Mouse (Mus musculus) layer of hippocampus, postnatal 10 days (tissue): ENCODE data around the gene Ube2g2. TPM values are rescaled to one million over a fixed set of nuclear protein-coding genes. Genes with fewer than 3 reads are reported as not detected.
"Not testable (repeated sequence)": the region's sequence is repeated elsewhere in the genome, so short reads cannot be mapped to it uniquely, and the experiment has no call there.

Experiments
- DNase-seq, 2 experiments: peaks; one replicate each; pipeline ENCODE4 v3.0.0; 2021; ENCODE audit warnings: low spot score in 2 of 2
- total RNA-seq, 2 experiments: library from RNA; stranded (reverse); gene quantifications; 2 replicates each; pipeline ENCODE4 v1.2.3; 2021

Ube2g2 gene
- total RNA-seq, 2 experiments from 2014 or later = 46.6 to 54.3 TPM

DNA sequence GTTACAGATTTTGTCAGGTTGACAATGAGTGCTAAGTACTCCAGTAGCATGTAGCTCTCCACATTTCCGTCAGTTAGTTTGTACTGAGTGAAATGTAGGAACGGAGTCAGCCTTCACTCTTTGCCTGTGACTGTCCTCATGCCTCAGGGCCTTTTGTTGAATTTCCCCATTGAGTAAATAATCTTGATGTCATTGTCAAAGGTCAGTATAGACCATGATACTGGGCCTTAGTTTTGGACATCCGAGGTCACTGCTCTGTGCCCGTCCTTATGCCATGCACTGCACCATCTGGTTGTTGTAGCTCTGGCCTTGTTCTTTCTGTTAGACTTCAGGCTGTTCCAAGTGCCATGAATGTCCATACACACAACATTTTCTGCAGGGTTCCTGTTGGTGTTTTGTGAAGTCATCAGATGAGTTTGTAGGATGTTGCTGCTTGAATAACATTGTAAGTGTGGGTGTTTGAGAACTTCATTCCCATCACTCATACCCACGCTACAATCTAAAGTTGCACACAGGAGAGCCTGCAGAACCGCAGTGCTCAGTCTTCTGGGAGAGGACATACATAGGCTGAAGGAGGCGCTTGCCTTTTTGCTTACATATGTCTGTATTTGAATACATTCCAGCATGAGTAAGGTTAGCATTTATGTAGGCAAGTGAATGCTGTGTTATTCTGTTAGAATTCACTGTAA lies 14.3 kb downstream of the Ube2g2 start:
- no peak for DNase-seq

DNA sequence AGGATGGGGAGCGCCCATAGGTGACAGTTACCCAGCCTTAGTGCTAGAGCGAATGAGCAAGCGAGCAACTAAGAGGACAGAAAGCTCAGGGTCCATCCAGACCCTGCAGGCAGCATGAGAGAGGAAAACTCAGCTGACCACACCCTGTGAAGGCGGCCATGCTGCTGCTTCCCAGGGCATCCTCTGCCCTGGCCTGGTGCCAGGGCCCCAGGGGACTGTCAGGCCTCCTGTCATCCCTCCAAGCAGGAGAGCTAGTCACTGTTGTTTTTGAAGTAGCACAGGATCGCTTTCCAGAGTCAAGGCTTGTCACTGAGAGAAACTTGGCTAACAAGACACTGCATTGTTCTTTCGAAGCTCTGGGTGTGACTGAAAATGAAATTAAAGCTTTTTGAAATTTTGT lies 16.9 kb downstream of the Ube2g2 start:
- DNase-seq = no peak

DNA sequence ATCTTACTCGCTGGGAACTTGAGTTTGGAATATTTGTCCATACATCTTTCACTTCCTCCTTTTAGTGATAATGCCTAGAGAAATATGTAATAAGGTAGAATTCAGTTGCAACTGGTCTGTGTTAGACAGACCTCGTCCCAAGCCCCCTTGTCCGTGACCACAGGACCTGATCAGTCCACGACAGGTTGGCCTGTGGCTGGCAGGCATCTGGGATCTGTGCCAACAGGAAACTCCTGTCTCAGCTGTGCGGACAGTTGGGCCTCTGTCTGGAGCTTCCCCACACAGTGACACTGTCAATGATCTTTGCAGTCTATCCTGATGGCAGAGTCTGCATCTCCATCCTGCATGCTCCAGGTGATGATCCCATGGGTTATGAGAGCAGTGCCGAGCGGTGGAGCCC lies 21.1 kb downstream of the Ube2g2 start:
- DNase-seq = no peak

DNA sequence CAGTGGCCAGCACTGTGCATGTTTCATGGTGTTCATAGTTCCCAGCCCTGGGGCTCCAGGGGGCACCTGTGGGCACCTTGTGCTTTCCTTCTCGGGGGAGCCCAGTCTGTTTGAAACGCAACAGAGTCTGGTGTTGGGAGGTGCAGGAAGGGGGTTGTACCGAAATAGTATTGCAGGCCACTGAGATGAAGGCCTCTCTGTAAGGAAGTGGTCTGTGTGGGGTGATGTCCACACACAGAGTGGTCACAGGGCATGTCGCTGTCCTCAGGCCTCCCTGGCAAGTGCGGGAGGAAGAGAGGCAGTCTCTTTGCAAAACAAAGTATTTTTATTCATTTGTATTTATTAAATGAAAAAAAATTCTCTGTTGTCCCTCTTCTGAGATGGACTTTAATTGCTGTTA lies 23.5 kb downstream of the Ube2g2 start:
- DNase-seq = no peak

DNA sequence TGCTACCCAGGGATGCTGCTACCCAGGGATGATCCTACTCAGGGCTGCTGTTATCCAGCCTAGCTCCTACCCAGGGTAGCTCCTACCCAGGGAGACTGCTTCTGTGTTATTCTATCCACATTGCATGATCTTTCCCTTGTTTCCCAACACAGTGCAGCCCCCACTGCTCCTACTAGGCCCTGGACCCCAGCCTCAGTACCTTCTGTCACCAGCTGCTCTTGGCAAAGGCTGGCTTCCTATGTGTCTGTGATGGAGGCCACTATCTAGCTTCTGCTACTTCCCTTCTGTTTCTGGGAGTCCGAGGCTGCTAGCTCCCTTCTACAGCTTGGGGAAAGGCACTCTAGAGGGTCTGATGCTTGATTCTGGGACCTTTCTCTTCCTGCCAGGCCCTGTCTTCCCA lies 25.4 kb downstream of the Ube2g2 start:
- DNase-seq = no peak

DNA sequence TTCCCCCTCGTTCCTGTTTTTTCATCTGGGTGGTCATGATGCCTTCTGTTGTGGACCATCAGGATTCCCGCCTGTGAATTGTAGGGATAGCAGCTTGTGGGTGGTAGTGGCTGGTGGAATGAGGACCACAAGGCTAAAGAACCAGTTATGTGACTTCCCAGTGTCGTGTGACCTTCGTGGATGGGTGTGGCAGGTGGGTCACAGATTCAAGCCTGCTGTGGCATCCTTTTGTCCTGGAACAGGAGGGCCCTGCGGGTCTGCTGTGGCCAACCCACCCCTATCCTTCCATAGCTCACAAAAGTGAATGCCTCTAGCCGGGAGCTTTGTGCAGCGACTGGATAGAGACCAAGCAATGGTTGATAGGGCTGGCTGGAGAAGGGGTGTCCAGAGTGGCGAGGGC lies 25.8 kb downstream of the Ube2g2 start:
- DNase-seq = no peak

DNA sequence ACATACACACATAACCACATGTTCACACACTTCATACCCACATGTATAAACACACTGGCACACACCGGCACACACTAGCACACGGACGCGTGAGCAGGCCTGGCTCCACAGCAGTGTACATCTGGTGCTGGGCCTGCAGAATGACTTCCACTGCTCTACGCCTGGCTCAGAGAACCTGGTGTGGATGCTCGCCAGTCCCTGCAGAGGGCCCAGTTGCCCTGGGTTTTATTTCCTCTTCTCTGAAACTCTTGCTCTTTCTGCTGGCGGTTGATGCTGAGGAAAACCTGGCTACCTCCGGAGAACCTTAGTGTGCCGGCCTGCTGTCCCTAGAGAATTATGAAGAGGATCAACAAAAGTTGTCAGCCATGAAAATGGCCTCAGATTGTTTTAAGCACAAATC lies 30.0 kb downstream of the Ube2g2 start:
- no peak for DNase-seq

DNA sequence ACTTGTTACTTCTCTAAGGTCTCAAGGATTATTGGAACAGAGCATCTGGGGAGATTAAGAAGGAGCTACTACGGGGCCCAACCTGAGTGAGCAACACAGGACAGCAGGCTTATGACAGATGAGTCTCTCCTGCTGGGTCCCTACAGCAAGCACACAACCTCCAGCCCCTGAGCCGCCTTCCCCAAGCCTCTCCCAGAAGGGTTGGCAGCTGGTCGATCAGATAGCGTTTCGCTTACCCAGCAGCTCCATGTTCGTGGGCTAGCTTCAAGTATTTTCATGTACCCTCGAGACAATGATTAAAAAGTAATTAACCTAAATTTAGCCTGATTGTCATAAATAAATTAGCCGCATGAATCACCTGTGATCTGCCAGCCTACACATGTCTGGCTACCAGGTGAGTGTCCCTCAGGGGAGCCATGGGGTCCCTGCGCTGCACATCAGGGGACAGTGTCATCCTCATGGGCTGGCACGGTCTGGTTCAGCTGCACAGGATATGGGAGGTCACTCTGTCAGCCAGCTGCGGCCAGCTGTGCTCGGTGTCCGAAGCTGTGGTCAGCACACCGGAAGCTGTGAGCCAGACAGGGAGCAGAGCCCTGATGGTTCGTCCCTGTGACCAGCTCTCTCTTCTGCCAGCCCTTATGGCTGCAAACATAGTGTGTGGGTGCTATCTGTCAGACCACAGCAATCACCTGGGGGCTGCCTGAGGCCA lies 36.4 kb downstream of the Ube2g2 start:
- no peak for DNase-seq

DNA sequence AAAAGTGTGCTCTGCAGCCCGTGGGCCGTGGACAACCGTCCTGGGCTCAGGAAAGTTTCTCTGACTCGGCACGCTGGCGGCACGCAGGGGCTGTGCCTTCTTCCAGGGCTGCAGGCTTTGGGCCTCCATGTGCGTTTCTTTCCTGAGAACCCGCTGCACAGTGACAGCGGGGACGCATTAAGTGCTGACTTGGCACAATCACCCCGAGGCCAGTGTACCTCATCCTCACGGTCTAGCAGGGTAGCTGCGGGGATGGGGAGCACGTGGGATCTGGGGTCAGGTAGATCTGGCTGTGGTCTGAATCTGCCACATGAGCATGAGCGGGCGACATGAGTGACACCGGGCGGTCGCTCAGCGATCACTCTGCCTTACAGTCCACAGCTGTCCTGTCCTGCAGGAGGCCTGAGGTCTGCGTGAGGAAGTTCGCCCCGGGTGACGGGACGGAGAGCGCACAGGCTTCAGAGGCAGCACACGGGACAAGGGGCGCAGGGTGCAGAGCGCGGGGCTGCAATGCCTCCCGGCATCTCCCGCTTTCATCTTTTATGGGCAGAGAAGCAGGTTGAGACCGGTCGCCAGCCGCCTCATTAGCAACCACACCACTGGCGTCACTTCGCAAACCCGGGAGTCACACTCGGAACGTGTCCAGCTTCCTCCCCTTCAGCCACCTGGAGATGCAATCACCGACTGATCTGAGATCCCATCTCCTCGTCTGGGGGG lies 42.0 kb downstream of the Ube2g2 start:
- DNase-seq = no peak

DNA sequence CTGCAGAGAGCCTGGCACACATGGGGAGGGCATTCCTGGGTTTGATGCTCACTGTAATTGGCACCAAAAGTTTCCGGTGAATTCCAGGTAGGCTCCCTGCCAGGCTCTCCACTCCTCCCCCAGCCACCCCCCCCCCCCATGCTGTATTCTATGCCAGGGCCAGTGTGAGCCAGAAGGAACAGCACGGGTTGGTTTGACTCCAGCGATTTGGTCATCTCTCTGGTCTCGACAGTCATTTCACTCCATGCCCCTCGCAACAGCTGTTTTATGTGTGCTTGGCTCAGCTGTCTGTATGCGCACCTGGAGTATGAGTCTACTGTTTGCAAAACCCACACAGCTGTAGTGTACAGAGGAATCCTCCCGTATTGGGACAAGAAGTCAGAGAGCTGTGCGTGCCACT lies 44.3 kb downstream of the Ube2g2 start:
- DNase-seq = no peak

DNA sequence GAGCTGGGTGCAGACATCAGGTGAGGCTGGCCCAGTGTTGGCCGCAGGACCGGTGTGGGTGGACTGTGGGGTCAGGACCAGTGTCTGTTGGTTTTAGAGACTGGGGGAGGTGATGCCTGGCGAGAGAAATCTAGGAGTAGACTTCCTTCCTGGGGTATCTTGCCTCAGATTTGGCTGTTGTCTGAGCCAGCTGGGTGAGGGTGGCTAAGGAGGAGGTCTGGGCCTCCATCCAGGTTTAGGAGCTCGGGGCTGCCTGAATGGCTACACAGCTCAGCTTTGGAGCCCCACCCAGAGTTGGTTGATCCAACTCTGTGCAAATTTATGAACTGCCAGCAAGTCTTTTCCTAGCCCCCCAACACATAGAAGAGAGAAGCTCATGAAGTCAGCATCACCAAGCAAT lies 45.3 kb downstream of the Ube2g2 start:
- no peak for DNase-seq

DNA sequence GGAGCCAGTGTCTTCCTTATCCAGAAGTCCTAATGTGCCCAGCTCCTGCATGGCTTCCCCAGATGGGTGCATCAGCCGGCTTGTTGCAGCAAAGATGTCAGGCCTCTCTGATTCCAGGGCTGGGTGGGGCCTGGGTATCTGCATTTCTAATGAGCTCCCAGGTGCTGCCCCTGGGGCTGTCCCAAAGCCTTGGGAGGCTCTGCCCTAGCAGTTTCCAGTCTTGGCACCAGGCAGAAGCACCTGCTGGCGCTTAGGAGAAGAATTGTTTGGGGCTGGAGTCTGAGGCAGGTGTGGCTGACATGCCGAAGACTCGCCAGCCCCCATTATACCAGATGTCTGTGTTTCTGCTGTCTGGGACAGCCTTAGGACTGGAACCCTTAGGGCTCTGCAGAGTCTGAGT lies 48.6 kb downstream of the Ube2g2 start:
- DNase-seq = no peak

DNA sequence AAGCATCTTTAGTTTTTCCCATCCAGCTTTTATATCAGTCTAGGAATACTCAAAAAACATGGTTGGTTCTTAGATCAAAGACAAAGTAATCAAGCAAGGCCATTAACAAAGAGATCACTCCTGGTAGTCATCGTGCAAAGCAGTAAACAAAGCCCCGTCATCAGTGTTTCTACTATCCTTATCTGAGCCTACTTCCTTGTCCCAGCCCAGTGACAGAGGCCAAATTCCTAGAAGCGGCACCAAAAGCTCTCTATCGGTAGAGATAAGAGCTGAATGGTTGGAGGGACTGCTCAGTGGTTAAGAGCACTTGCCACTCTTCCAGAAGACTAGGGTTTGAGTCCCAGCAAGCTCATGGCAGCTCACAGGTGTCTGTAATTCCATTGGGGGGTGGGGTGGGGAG lies 49.4 kb downstream of the Ube2g2 start:
- DNase-seq = no peak

DNA sequence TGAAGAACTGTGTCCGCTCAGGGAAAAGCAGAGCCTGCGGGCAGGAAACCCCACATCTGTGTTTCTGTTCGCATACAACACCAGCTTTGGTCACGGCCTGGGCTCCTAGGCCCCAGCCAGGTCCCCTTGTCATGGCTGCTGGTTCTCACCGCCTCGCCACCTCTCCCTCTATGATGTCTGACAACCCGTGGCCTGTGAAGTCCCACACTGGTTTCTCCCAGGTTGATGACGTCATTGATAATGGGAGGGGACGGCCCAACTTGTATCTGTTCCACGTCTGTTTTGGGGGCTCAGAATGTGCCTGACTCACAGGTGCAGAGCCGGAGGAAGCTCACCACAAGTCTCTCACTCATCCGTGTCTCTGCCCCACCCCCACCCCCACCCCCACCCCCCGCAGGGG lies 51.7 kb downstream of the Ube2g2 start:
- no peak for DNase-seq

DNA sequence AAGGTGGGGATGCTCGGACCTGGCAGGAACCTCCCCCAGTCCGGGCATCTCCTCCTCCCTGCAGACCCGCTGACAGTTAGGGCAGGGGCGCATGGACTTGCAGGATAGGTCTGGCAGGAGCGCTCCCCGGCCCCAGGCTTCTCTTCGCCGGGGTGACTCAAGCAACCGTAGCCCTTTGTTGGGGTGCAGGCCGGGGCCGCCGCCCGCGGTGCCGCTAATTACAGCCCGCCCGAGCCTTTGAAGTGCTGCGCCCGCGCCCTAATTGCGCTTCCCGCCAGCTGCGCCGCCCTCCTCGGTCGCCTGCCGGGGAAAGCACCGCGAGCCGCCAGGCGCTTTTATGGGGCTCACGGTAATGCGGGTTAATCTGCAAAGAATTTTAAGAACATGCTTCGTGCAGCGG lies 55.5 kb downstream of the Ube2g2 start:
- peak; percentile 32 to 47 for DNase-seq

DNA sequence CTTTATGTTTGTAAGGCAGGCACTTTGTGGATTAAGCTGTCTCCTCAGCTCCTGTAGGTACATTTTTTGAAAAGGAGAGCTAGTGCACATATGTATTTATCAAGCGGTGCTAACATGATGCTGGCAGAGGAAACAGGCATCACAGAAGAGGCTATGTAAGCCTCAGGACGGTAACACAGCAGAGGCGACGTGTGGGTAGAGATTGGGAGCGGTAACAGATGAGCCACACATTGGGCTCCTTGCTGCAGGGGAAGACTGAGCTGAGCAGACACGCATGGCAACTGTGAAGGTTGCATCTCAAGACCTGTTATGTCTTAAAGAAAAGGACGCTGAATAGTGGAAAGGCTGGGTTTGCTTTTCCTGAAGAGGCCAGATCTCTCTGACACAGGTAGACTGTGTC lies 60.9 kb downstream of the Ube2g2 start:
- DNase-seq = no peak

DNA sequence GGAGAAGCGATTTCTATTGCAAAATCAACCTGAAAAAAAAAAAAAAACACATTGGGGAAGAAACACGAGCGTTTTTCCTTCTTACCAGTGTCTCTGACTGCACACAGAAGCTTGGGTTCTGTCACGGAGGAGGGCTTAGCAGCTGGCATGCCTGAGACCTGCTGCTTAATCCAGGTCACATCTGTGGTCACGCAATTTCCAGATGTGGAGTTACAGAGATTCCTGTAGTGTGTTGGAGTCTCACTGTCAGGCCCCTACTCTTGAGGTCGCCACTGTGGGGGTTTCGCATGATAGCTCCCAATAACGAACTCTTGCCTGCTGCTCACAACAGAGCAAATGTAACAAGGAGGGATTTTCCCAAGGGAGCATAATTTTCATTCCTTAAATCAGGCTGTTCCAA lies 62.1 kb downstream of the Ube2g2 start:
- no peak for DNase-seq

DNA sequence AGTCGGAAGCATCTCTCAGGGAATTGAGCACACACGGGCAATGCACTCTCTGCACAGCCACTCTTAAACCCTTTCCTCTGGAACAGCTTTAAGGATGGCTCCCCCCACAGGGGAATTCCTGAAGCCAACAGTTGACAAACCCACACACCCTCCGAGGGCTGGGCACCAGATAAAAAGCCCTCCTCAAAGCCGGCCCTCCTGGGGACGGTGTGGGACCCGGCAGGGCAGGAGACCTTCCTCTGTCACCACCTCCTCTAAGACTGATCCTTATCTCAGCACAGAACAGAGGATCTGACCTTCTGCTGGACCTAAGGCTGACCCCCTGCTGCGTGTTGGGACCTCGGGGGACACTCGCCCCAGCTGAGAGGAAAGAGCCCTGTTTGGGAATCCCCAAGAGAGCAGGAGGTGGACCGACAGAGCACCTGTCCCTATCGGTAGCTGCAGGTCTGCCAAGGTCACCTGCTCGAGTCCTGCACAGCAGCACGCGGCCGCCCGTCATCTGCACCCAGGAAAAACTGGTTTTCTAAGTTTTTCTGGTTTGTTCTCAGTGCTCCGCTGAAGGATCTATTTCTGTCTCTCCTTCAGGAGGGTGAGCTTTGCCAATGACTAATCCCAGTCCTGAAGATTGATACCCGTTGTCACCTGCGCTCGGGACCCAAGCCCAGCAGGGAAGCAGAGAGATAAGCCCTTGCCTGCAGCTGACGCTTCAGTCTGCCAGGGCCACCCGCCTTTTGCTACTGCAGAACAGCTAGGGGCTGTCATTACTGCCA lies 64.0 kb downstream of the Ube2g2 start, which contains the start of gene Tspear:
Gene Tspear (plus strand): TSS at position 675 of the 770 bp plus-strand sequence.
- no peak for DNase-seq

DNA sequence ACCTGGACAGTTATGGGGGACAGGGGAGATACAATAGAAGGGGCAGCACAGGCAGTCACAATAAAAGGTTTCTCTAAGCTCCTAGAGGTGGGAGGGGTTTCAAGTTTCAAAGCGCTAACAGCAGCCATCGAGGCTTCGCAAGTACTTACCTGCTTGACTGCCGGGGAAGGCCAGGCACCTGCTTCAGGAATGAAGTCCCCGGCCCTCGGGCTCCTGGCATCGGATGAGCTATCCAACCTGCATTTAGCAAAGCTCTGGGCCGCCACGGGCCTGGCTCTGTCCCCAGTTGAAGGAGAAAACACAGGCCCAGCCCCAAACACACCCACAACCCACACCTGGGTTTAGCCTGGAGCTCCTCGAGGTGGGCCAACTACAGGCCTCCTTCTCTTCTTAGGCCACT lies 64.9 kb downstream of the Ube2g2 start:
- no peak for DNase-seq

DNA sequence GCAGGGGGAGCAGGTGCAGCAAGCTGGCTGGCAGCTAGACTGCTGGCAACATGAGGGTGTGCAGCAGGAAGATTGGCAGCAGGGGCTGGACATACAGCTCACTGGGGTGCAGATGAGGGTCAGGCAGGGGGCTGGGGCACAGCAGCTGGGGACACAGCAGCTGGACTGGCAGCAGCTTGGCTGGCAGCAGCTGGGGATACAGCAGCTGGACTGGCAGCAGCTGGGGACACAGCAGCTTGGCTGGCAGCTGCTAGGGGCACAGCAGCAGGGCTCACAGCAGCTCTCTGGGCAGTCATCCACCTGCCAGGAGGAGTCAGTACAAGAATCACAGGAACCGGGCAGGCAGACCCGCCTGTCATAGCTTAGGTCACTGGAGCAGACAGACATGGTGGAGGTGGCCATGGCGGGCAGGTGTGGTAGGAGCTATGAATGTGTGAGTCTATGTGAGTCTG lies 68.3 kb downstream of the Ube2g2 start, which contains the start of gene Gm19402:
Gene Gm19402 (minus strand): TSS at position 402 of the 452 bp plus-strand sequence.
- DNase-seq = not testable (repeated sequence)
